In genomic region chr12:81817126-81817505, GRCm38 (mm10) we compare ENCODE assay signal across 9 mouse cellular contexts. TPM values are rescaled to one million over a fixed set of nuclear protein-coding genes. Genes with fewer than 3 reads are reported as not detected.
DNase-seq lines count a peak whose midpoint lies in the region; ATAC-seq lines count a peak whose summit lies in the region.
"Had no signal": no experiment of that assay in that cellular context is flagged by ENCODE, and none has a peak within 500 bp of the region (broad histone marks: within the 10 kb centered on the region; RNA-seq: fewer than 3 reads in every experiment).

No protein-coding gene starts in this region.

- no peaks in the 10 kb centered on the region for H3K36me3 ChIP-seq in heart, embryonic 16.5 days (ENCODE audit: control insufficient read depth, insufficient read depth)
- H3K36me3 ChIP-seq in embryonic facial prominence, embryonic 10.5 days (replicated peaks), result no peaks in the 10 kb centered on the region
- no peaks in the 10 kb centered on the region for H3K36me3 ChIP-seq in intestine, embryonic 16.5 days (ENCODE audit: control insufficient read depth, insufficient read depth, low read length)
- no peaks in the 10 kb centered on the region for H3K36me3 ChIP-seq in midbrain, embryonic 16.5 days (ENCODE audit: control insufficient read depth, insufficient read depth, low read length)

- H3K27ac ChIP-seq in heart, embryonic 16.5 days (ENCODE audit: low read length), result peak overlapping the region; percentile 58
- H3K27ac ChIP-seq in embryonic facial prominence, embryonic 10.5 days (replicated peaks), result peak overlapping the region; percentile 69
- no peak overlapping the region for H3K27ac ChIP-seq in intestine, embryonic 16.5 days (ENCODE audit: low read length)
- H3K27ac ChIP-seq in midbrain, embryonic 16.5 days (ENCODE audit: low read length), result no peak overlapping the region; the same call in 1 of the 2 replicates

- ATAC-seq in heart, embryonic 16.5 days (replicated peaks; ENCODE audit: extremely low read depth, insufficient read depth, low FRiP score), result no peak; the same call in 1 of the 2 replicates
- 0 out of 2 replicates have a peak, but pooled peaks have one; percentile 59 for ATAC-seq in intestine, embryonic 16.5 days
- 0 out of 2 replicates have a peak, but pooled peaks have one; percentile 60 for ATAC-seq in midbrain, embryonic 16.5 days

- peak overlapping the region; percentile 41 for H3K4me2 ChIP-seq in heart, embryonic 16.5 days (ENCODE audit: low read depth, low read length)
- peak overlapping the region; percentile 11; the same call in 1 of the 2 replicates for H3K4me2 ChIP-seq in intestine, embryonic 16.5 days (ENCODE audit: low read depth, low read length)
- H3K4me2 ChIP-seq in midbrain, embryonic 16.5 days (ENCODE audit: low read length), result peak overlapping the region; percentile 38

- no peaks in the 10 kb centered on the region for H3K9me3 ChIP-seq in heart, embryonic 16.5 days (replicated peaks; ENCODE audit: control insufficient read depth, low read length)
- no peaks in the 10 kb centered on the region for H3K9me3 ChIP-seq in embryonic facial prominence, embryonic 10.5 days
- no peaks in the 10 kb centered on the region for H3K9me3 ChIP-seq in intestine, embryonic 16.5 days (ENCODE audit: control insufficient read depth, low read length)
- H3K9me3 ChIP-seq in midbrain, embryonic 16.5 days (replicated peaks; ENCODE audit: control insufficient read depth, low read length, poor library complexity, severe bottlenecking), result no peaks in the 10 kb centered on the region

- no peak overlapping the region for H3K4me3 ChIP-seq in heart, embryonic 16.5 days (ENCODE audit: low read length)
- peak overlapping the region; percentile 38 for H3K4me3 ChIP-seq in embryonic facial prominence, embryonic 10.5 days
- H3K4me3 ChIP-seq in intestine, embryonic 16.5 days (ENCODE audit: low read length), result peak overlapping the region; percentile 4; the same call in 1 of the 2 replicates
- H3K4me3 ChIP-seq in midbrain, embryonic 16.5 days (ENCODE audit: low read depth, low read length), result no peak overlapping the region

- no peak overlapping the region for H3K9ac ChIP-seq in heart, embryonic 16.5 days (ENCODE audit: low read length)
- no peak overlapping the region for H3K9ac ChIP-seq in intestine, embryonic 16.5 days (ENCODE audit: low read depth, low read length)
- H3K9ac ChIP-seq in midbrain, embryonic 16.5 days (ENCODE audit: low read depth, low read length), result no peak overlapping the region

- no peaks in the 10 kb centered on the region for H3K27me3 ChIP-seq in heart, embryonic 16.5 days (ENCODE audit: control insufficient read depth, insufficient read depth, low read length)
- no peaks in the 10 kb centered on the region for H3K27me3 ChIP-seq in embryonic facial prominence, embryonic 10.5 days (replicated peaks; ENCODE audit: low read depth, poor library complexity, severe bottlenecking)
- H3K27me3 ChIP-seq in intestine, embryonic 16.5 days (replicated peaks; ENCODE audit: control insufficient read depth, insufficient read depth, low read length), result no peaks in the 10 kb centered on the region
- H3K27me3 ChIP-seq in midbrain, embryonic 16.5 days (ENCODE audit: control insufficient read depth, insufficient read depth, low read depth, low read length), result no peaks in the 10 kb centered on the region
- H3K27me3 ChIP-seq: CH12.LX had no signal

- DNase-seq in heart, adult 9 months (ENCODE audit: low spot score in 2 of 2), result no peak
- peak; percentile 49 for DNase-seq in embryonic facial prominence, embryonic 10.5 days (ENCODE audit: low spot score)
- no peak for DNase-seq in cerebellum, postnatal 10 days
- DNase-seq in MN1 (ENCODE audit: low spot score), result no peak
- DNase-seq in gastrocnemius, adult 8-10 months (ENCODE audit: low spot score in 2 of 2), result no peak

- 50% methylated on average over 6 of the region's 6 CpGs for WGBS in heart, embryonic 16.5 days
- WGBS in embryonic facial prominence, embryonic 10.5 days, result 41% methylated on average over 6 of the region's 6 CpGs
- WGBS in intestine, embryonic 16.5 days, result 42% methylated on average over 6 of the region's 6 CpGs
- 32% methylated on average over 6 of the region's 6 CpGs for WGBS in midbrain, embryonic 16.5 days

- H3K4me1 ChIP-seq in heart, embryonic 16.5 days (ENCODE audit: control insufficient read depth, insufficient read depth, low read length), result peaks cover 11% of the 10 kb centered on the region
- peaks cover 15% of the 10 kb centered on the region; the same call in 1 of the 2 replicates for H3K4me1 ChIP-seq in embryonic facial prominence, embryonic 10.5 days
- H3K4me1 ChIP-seq in intestine, embryonic 16.5 days (ENCODE audit: control insufficient read depth, insufficient read depth, low read length), result no peaks in the 10 kb centered on the region
- no peaks in the 10 kb centered on the region for H3K4me1 ChIP-seq in midbrain, embryonic 16.5 days (ENCODE audit: control insufficient read depth, insufficient read depth, low read length)

RNA-seq across cellular contexts. Expression of gene Map3k9, which starts 36.1 kb away (rescaled TPM):
- 0.20 and 0.37 TPM in 2 replicates for polyA plus RNA-seq in heart, embryonic 16.5 days (2015; fragmentation: Nextera tagmentation; extraction: Ambion mirVana)
- polyA plus RNA-seq in embryonic facial prominence, embryonic 10.5 days (2016; fragmentation: Nextera tagmentation; extraction: Ambion mirVana), result 0.96 and 1.5 TPM in 2 replicates
- polyA plus RNA-seq in intestine, embryonic 16.5 days (2015; fragmentation: Nextera tagmentation; extraction: Ambion mirVana), result 1.4 TPM in 2 replicates
- 8.4 and 10.9 TPM in 2 replicates for polyA plus RNA-seq in midbrain, embryonic 16.5 days (2015; fragmentation: Nextera tagmentation; extraction: Ambion mirVana)
- under 1 TPM; 0.07 to 0.22 (median 0.12) TPM for total RNA-seq in gastrocnemius, adult 8-10 months (2022)

RNA-seq across cellular contexts. Expression of gene Pcnx, which starts 42.7 kb away (rescaled TPM):
- 9.3 and 10.9 TPM in 2 replicates for polyA plus RNA-seq in heart, embryonic 16.5 days (2015; fragmentation: Nextera tagmentation; extraction: Ambion mirVana)
- 8.0 and 12.5 TPM in 2 replicates for polyA plus RNA-seq in embryonic facial prominence, embryonic 10.5 days (2016; fragmentation: Nextera tagmentation; extraction: Ambion mirVana)
- 6.3 and 10.3 TPM in 2 replicates for polyA plus RNA-seq in intestine, embryonic 16.5 days (2015; fragmentation: Nextera tagmentation; extraction: Ambion mirVana)
- 9.9 and 11.3 TPM in 2 replicates for polyA plus RNA-seq in midbrain, embryonic 16.5 days (2015; fragmentation: Nextera tagmentation; extraction: Ambion mirVana)
- 10 to 100 TPM; 47.1 to 67.9 (median 59.7) TPM for total RNA-seq in gastrocnemius, adult 8-10 months (2022)

Comparison
In these comparisons a context has a peak if more than half of its experiments do, and no peak if none do; other contexts are left out.
1. H3K27ac ChIP-seq: peak in heart, embryonic 16.5 days (single experiment) and embryonic facial prominence, embryonic 10.5 days (single experiment); none in intestine, embryonic 16.5 days (single experiment) and midbrain, embryonic 16.5 days (single experiment).
2. H3K4me3 ChIP-seq: peak in embryonic facial prominence, embryonic 10.5 days (single experiment) and intestine, embryonic 16.5 days (single experiment); none in heart, embryonic 16.5 days (single experiment) and midbrain, embryonic 16.5 days (single experiment).
3. Peak in every context shown above with its lines, with median percentiles within 50 percentile points of each other: H3K4me2 ChIP-seq.